Mouse (Mus musculus): ENCODE results near the gene Mtmr10.

DNA sequence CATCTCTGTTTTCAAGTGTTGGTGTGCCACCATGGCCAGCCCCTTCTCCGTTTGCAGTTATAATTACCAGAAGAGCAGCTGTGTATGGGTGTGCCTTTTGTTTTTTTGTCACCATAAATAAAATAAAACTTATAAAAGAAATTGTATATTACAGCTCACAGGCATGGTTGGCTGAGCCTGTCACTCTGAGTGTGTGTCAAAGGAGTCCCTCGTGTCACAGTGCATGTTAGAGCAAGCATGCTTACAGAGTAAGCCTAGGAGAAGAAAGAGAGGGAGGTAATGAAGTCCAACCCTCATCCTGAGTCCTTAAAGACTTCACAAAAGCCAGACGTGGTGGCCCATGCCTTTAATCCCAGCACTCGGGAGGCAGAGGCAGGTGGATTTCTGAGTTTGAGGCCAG is 45.0 kb upstream of the Mtmr10 start:
- TF ChIP-seq CTCF (IDR thresholded peaks at IDR 0.05) (no peak), EP300 (IDR thresholded peaks at IDR 0.05; ENCODE audit: insufficient read depth, low read depth, low read length) (no peak), POLR2A (IDR thresholded peaks at IDR 0.05; ENCODE audit: insufficient read depth, low read depth, low read length) (no peak)
